Mouse (Mus musculus) c-Kit-positive CD71-negative TER-119-negative erythroid progenitor cells, embryonic 14.5 days (primary cell): ENCODE measurements at regions not wholly inside any gene's neighbourhood (a gene's known extent, or its start where the extent isn't known, plus 50 kb on each side); places are given as distances from the start of the nearest gene placed in this dataset.
"Not testable (repeated sequence)": the region's sequence is repeated elsewhere in the genome, so short reads cannot be mapped to it uniquely, and the experiment has no call there.

Experiments
- DNase-seq: peaks from one replicate; pipeline ENCODE4 v3.0.0-alpha.2; 2013; ENCODE audit warnings: low read depth

DNA sequence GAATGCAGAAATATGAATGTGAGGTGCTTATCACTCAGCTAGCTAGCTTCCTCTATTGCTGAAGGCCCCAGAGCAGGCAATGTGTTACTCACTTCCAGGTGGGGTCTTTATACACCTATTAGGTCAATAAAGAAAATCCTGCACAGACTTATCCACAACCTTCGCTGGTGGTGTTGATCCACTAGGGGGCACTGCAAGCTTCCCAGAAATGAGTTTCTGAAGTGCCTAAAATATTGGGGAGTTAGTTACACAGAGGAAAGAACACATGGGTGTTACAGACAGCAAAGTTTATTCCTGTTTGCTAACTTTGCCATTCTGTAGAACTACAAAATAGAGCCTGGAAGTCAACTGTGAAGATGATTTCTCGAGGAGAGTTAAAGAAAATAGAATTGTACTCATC, 836.9 kb downstream of the Dad1 start:
- not testable (repeated sequence) for DNase-seq

DNA sequence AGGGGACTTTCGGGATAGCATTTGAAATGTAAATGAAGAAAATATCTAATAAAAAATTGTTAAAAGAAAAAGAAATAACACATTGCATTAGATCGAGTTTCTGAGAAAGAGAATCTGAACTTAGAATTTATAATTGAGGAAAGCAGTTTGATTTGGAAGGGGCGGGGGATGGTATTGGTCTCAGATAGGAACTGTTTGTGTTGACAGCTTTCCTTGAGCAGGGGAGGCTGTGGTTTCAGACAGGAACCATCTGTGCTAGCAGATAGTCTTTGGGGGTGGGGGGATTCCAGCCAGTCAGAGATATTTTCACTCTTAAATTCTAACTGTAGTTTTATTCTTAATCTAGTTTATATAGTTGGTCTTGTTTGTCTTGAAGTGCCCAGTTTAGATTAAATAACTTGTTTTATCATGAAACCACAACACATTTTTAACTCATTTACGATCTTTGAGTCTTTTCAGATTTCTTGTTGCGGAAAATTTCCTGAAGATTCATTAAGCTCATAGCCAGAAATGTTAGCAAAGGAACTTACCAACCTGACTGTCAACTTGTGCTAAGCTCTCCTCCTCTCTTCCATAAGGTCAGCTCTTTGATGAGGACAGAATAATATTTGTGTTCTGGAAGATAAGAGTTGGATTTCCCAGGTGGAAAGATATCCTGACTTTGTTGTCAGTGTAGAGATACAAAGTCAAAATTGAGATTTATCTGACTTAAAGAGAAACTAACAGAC, 846.2 kb downstream of the Dad1 start:
- not testable (repeated sequence) for DNase-seq

DNA sequence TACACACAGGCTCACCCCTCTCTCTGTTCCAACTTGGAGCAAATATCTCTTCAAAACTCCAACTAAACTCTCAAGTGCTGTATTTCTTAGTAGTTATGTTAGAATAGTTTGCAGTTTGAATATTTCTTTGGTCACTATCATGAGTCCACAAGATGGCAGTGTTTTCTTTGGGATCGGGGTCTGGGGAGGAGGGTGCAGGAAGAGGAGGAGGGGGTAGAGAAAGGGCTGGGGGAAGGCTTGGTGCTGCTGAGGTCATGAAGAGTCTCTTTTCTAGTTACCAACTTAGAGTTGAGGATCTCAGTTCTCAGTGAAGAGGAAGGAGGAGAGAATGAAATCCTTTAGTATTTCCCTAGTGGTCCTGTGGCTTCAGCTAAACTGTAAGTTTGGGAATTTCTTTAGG, 863.6 kb downstream of the Dad1 start:
- not testable (repeated sequence) for DNase-seq

DNA sequence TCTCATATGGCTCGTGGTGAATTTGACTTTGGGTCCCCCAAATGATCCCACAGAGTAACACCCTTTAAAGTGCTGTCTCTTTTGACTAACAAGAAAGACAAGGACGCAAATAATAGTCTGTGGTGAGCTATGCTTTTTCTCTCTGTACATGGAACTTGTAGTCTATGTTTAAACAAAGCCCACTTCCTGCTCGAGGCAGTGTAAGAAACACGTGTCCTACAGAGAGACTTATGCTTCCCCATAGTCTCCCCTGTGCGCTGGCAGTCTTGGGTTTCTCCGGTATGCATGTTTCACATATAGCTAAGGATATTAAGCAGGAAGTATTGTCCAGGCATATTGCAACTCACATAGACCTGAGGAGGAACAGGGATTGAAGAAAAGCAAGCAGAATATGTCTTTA, 879.0 kb upstream of the Olfr1507 start:
- DNase-seq = not testable (repeated sequence)

DNA sequence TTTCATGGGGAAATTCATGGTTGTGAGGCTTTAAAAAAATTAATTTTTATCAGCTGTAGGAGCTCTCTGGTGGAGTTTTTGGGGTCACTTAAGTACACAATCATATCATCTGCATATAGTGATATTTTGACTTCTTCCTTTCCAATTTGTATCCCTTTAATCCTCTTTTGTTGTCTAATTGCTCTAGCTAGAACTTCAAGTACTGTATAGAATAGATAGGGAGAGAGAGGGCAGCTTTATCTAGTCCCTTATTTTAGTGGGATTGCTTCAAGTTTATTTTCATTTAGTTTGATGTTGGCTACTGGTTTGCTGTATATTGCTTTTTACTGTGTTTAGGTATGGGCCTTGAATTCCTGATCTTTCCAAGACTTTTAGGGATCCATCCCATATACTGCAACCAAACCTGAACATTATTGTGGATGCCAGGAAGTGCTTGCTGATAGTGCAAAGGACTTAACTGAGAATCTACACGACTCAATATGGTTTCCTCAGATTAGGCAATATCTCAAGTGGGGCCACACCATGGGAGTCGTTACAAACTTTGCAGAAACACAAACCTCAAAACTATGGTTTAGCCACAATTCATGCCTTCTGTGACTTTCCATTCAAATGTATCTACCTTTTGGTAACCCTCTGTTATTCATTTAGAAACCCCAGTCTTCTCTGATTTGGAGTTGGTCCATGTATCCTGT, 878.4 kb upstream of the Olfr1507 start:
- DNase-seq = not testable (repeated sequence)

DNA sequence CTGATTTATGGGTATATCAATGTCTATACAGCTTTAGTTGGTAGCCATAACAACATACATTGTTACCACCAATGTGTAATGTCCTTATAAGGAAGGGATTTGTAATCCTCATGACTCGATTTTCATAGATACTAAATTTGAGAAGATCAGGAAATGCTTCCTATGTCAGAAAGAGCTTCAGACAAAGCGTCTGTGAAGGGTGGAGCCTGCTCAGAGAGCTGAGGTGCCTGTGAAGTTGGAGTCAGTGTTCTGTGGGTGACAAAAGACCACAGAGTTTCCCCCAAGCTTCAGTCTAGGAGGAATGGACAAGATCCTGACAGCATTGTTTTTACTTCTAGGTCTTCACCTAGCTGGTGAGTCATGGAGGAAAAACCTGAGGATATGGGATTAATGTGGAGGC, 874.2 kb upstream of the Olfr1507 start:
- DNase-seq = no peak

DNA sequence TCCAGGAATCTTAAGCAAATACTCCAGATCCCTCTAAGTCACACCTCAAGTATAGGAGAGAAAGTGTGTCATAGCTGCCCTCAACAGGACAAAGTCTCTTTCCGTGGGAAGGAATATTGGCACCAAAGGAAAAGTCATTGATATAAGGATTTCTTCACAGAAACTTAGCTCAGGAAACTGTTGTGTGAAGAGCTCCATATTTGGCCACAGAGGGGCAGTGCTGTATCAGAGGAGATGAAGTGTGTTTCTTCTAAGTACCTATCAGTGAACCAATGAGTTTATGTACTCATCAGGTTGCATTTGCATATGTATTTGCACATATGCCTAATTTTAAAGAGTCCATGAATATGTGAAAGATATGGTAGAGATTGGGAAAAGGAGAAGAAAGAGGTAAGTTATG, 871.9 kb upstream of the Olfr1507 start:
- DNase-seq = not testable (repeated sequence)

DNA sequence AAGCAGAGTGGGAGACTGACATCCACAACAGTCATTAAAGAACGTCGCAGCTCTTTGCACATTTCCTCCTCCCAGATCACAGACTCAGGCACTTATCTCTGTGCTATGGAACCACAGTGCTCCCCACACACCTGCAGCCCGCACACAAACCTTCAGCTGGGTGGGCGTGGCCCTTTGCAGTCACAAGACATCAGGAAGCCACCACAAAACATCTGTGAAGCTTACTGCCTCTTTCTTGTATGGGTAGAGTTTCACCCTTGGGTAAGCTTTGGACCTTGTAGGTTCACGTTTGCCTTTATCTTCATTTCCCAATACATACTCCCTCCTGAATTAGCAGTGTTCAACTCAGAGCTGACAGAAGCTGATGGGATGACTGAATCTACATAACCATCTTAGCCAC, 868.4 kb upstream of the Olfr1507 start:
- DNase-seq = peak; percentile 77

DNA sequence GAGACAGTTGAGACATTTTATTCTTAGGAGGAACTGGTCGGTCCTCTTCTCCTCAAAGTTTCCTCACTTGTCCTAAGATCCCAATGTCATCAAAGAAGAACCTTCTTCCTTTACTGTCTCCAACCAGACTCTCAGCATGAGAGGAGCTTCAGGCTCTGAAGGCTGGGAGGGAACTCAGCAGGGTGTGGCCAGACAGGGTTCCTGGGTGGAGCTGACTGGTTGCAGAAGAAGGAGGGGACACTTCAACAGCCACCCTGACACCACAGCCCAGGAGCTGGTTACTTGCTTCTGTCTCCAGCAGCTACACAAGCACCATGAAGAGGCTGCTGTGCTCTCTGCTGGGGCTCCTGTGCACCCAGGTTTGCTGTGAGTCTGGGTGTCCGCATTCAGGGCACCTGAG, 866.5 kb upstream of the Olfr1507 start:
- DNase-seq = not testable (repeated sequence)

DNA sequence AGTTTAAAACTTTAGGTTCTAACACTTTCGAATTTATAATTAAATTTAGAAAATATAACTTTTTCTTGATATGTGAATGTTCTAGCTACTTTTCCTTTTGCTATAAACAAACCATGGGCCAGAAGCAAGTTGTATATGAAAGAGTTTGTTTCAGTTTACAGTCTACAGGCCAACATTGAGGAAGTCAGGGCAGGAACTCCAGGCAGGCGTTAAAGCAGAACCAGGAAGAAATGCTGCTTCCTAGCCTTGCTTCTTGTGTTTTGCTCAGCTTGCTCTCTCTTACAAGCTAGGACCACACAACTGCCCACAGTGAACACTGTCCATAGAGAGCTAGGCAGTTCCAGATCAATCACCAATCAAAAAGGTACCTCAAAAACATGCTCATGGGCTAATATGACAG, 861.9 kb upstream of the Olfr1507 start:
- not testable (repeated sequence) for DNase-seq

DNA sequence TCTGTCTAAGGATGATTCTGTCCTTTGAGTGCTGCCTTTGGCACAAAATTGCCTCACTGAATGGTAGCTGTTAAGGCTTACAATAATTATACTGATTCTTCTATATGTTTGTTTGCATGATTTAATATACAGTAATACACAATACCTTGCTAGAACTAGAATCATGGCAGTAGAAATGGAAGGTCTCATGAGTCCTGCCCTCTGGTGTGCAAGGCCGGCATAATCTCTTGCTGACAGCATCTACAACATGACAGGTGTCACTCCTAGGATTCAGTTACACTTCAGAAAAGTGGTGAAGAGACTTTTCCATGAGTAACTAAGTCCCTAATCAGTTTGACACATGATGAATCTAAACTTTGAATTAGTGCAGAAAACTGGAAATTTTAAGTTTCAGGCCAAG, 861.2 kb upstream of the Olfr1507 start:
- DNase-seq = not testable (repeated sequence)

DNA sequence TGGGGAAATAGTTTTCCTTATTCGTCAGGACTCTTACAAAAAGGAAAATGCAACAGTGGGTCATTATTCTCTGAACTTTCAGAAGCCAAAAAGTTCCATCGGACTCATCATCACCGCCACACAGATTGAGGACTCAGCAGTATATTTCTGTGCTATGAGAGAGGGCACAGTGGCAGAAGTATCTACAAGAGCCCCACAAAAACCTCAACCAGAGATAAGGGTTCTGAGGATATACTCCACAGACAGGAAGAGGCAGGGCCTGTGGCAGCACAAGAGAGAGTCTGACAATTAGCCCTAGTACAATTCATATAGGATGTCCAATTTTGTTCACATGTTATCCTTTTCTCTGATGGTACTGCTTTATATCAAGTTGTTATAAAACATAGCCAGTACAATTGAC, 855.9 kb upstream of the Olfr1507 start:
- not testable (repeated sequence) for DNase-seq

DNA sequence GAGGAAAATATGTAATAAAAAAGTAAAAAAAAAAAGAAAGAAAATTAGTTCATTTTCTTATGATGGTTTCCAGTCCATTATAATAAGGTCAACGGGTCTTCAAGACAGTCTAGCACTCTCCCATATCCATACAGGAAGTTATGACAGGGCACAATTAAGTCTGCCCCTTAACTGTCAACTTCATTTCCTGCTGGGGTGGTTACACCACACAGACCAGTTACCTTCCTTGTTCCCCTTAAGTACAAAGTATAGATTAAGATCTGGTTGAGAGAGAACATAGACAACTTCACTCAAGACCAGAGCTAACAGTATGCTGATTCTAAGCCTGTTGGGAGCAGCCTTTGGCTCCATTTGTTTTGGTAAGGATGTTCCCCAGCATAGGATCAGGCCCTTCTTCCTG, 855.2 kb upstream of the Olfr1507 start:
- DNase-seq = not testable (repeated sequence)

DNA sequence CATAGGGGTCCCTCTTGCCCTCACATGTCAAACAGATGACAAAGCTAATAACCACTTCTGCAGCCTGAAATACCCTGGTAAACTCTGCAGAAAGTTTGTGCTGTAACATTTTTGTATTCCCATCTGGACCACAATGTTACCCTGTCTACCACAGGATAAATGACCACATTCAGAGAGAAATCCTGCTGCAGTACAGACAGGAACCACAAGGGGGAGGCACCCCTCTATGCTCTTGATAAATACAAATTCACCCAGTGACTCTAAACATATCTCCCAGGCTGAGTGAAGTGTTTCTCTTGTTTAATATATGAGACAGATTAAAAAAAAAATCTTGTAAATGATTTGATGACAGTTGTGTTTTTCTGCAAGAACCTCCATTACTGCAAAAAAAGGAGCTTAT, 853.6 kb upstream of the Olfr1507 start:
- DNase-seq = not testable (repeated sequence)

DNA sequence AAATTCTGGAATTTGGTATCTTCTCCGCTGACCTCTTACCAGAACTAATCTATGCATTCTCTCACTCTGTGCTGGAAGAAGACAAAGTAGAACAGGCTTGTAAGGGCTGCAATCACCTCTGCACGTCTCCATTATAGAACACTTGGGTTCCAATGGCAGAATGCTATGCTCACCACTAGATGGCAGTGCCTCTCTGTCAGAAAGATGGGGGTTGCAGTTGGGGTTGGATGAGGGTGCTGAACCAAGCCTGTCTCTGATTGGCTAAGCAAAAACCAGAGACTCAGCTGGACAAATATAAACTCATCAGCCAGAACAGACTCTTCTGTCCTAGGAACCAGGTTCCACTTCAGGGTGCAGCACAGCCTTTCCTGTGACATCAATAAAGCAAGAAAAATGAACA, 850.0 kb upstream of the Olfr1507 start:
- peak; percentile 31 for DNase-seq

DNA sequence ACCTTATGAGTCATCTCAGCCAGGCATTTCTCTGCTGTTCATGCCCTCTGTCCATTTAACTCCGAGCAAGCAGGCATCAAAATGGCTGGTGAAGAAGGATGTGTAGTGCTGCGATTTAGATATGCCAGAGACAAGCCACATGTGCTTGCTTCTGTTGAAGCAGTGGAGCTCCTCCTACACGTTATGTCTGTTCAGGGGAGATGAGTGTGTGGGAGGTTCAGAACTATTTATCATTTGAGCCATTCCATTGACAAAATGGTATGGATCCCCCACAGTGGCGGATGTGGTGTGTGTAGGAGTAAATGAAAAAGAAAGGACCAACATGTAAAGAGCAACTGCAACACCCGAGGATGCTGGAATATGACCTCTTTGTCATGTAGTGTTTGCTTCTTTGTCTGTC, 848.3 kb upstream of the Olfr1507 start:
- DNase-seq = not testable (repeated sequence)

DNA sequence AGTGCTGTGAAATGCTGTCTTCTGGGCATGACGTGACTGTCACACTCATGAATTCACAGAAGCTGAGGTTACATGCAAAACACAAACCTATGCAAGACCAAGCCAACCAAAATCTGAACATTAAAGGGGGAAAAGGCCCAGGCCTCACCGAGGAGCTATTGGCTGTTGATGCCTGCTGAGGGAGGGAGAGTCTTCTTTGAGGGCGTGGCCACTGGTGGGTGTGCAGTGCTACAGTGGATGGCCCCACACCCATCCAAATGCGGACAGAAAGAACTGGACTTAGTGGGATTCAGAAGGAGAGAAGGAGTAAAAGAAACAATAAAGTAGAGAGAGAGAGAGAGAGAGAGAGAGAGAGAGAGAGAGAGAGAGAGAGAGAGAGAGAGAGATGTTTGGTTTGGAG, 843.6 kb upstream of the Olfr1507 start:
- not testable (repeated sequence) for DNase-seq

DNA sequence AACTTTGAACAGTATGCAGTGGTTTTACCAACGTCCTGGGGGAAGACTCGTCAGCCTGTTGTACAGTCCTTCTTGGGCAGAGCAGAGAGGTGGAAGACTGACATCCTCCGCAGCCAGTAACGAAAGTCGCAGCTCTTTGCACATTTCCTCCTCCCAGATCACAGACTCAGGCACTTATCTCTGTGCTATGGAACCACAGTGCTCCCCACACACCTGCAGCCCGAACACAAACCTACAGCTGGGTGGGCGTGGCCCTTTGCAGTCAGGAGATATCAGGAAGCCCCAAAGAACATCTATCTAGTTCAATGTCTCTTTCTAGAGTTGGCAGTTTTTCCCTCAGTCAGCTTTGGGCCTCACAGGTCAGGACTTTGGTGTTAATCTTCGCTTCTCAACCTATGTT, 841.9 kb upstream of the Olfr1507 start:
- not testable (repeated sequence) for DNase-seq

DNA sequence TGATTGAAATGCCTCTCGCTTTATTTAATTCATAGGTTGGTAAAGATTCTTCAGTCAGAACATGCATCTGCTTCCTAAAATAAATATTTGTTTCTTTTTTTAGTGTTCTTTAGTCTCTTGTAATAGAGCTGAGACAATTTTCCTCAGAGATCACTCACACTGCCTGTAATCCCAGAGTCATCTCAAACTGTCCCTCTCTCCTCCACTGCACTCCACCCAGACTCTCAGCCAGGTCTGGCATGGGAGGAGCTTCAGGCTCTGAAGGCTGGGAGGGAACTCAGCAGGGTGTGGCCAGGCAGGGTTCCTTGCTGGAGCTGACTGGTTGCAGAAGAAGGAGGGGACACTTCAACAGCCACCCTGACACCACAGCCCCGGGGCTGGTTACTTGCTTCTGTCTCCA, 841.2 kb upstream of the Olfr1507 start:
- DNase-seq = not testable (repeated sequence)

DNA sequence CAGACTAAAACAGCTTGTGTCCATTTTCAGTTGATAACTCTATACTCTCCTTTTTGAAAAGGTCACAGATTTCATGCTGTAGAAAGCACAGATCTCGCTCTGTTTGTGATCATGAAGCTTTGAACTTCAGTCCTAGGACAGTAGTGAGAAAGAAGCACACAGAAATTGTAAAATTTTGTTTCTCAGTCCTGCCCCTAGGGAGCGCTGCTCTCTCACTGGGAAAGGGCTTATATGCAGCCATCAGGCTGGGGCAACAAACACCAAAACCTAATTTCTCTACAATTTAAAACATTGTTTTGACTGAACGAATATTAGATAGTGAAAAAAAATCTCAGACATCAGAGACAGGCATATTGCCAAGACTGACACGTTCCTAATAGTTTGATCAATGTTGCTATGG, 838.9 kb upstream of the Olfr1507 start:
- DNase-seq = not testable (repeated sequence)

DNA sequence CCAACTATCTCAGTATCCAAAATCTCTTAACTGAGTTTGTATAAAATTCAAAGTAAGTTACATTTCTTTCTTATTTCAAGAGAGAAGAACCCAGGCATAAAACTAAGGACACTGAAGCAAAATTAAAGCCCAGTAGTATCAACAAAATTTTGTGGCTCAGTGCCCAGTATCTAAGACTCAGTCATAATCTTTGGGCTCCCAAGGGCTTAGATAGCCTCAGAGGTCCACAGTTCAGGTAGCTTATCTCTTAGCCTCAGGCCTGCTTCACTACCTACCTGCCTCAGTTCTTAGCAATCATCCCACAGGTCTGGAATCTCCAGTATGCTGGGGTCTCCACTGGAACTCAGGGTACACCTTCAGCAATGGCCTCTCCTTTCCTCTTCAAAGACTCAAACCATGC, 835.6 kb upstream of the Olfr1507 start:
- not testable (repeated sequence) for DNase-seq

DNA sequence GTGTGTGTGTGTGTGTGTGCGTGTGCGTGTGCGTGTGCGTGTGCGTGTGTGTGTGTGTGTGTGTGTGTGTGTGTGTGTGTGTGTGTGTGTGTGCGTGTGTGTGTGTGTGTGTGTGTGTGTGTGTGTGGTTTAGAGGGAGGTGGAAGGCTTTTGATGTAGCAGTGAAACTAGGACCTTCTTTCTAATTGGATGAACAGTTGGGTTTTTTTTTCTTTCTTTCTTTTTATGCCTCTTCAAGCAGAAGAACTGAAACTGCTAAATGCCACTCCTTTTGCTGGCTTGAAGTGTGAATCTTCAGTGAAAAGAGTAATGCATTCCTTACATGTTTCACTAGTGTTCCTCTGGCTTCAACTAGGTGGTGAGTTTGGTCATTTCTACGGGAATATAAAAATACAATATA, 828.8 kb upstream of the Olfr1507 start:
- not testable (repeated sequence) for DNase-seq

DNA sequence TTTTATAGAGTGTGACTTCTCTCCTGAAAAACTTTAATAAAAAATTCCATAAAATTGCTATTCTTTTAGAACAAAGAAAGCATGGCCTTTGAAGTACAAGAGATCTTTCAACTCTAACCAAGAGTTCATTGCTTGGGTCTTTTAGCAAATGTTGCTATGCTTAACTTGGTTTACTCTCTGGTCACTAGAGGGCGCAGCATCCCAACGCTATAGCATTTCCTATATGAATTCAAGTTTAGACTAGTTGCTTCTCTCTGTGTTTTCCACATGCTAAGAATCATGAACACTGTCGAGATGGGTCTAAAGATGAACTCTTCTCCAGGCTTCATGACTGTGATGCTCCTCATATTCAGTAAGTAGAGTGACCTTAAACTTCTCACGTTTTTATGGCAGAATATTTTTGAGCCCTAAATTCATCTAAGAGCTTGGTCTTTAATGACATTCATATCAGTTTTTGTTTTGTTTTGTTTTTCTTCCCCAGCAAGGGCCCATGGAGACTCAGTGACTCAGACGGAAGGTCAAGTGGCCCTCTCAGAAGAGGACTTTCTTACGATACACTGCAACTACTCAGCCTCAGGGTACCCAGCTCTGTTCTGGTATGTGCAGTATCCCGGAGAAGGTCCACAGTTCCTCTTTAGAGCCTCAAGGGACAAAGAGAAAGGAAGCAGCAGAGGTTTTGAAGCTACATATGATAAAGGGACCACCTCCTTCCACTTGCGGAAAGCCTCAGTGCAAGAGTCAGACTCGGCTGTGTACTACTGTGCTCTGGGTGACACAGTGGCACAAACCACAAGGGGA, 823.2 kb upstream of the Olfr1507 start:
- not testable (repeated sequence) for DNase-seq
